Mouse (Mus musculus) kidney, embryonic 16.5 days (tissue): Measurements from ENCODE around the gene Gm20824. TPM values are rescaled to one million over a fixed set of nuclear protein-coding genes. Genes with fewer than 3 reads are reported as not detected.
"Not testable (repeated sequence)": the region's sequence is repeated elsewhere in the genome, so short reads cannot be mapped to it uniquely, and the experiment has no call there.

Experiments
- ATAC-seq: fragments of 200-750 bp; cut with Nextera tagmentation; 2 replicates; pipeline ENCODE4 v1.8.0; 2017; ENCODE audit warnings: moderate TSS enrichment; ENCODE audit not compliant: low FRiP score, low TSS enrichment
- H3K27ac ChIP-seq: fragments of 300-500 bp; sonication (generic); 2 replicates; pipeline ENCODE4 v1.5.1; 2014; ENCODE audit warnings: low read length
- H3K27me3 ChIP-seq: fragments of 300-500 bp; sonication (generic); 2 replicates; pipeline ENCODE4 v1.6.1; 2014; ENCODE audit warnings: low read length, control low read depth, mixed read lengths; ENCODE audit not compliant: insufficient read depth
- H3K36me3 ChIP-seq: fragments of 300-500 bp; sonication (generic); 2 replicates; pipeline ENCODE4 v1.6.1; 2014; ENCODE audit warnings: low read length, control low read depth, mixed read lengths; ENCODE audit not compliant: insufficient read depth
- H3K4me1 ChIP-seq: fragments of 300-500 bp; sonication (generic); 2 replicates; pipeline ENCODE4 v1.6.1; 2014; ENCODE audit warnings: low read length, control low read depth, mixed read lengths; ENCODE audit not compliant: insufficient read depth
- H3K4me2 ChIP-seq: fragments of 300-500 bp; sonication (generic); replicated peaks from 2 replicates; pipeline ENCODE4 v1.6.1; 2014; ENCODE audit warnings: low read depth, low read length
- H3K4me3 ChIP-seq: fragments of 300-500 bp; sonication (generic); 2 replicates; pipeline ENCODE4 v1.5.1; 2014; ENCODE audit warnings: mild to moderate bottlenecking, low read length
- H3K9ac ChIP-seq: fragments of 300-500 bp; sonication (generic); replicated peaks from 2 replicates; pipeline ENCODE4 v1.6.1; 2014; ENCODE audit warnings: low read length
- H3K9me3 ChIP-seq: fragments of 300-500 bp; sonication (generic); 2 replicates; pipeline ENCODE4 v1.6.1; 2016; ENCODE audit warnings: low read length, control low read depth
- WGBS: fragments of 180-500 bp; shearing (Covaris S2); extraction: QIAGEN DNeasy Blood & Tissue Kit; methylation state at CpG from one replicate; pipeline ENCODE4 v1.1.7; 2014; 5-methylcytosine and 5-hydroxymethylcytosine counted together
- polyA plus RNA-seq: library from polyadenylated mRNA; unstranded; fragments of >200 nt; fragmentation: Nextera tagmentation; extraction: Ambion mirVana; gene quantifications from 2 replicates; pipeline ENCODE4 v1.2.1, GENCODE M21; 2015

Gene Gm20824
- not detected in 2 replicates for polyA plus RNA-seq

DNA sequence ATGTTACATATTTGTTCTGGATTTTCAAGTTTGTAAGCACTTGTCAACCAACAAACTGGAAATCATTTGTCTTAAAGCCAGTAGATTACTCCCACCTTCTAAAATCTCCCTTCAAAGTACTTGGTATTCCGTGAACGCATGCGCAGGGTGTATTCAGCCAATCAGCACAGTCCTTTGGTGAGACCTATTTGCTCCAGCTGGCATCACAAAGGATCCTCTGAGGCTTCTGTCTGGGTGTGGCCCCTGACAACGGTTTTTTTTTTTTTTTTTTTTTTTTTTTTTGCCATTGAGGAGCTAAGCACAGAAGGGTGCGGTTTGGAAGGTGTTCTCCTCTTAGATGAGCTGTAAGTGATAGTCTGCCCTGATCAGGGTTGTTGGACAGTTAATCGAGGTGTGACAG is at the start of gene Gm20824:
TSS of gene Gm20824 (plus strand) at position 301 of the 400 bp plus-strand sequence.
- not testable (repeated sequence) for H3K4me2 ChIP-seq, H3K9ac ChIP-seq, H3K27ac ChIP-seq, H3K27me3 ChIP-seq, H3K4me3 ChIP-seq, H3K9me3 ChIP-seq, H3K4me1 ChIP-seq, ATAC-seq, H3K36me3 ChIP-seq
- WGBS, result no CpG with 5 or more reads among the region's 6 CpGs

Other genes starting within 250 kb of the Gm20824 start
- not detected in 2 replicates for gene Gm20825, start 186.4 kb upstream of the Gm20824 start, polyA plus RNA-seq